Mouse (Mus musculus) thymus, postnatal 36 days (tissue): ENCODE results near the gene Gm20850.
"Not testable (repeated sequence)": the region's sequence is repeated elsewhere in the genome, so short reads cannot be mapped to it uniquely, and the experiment has no call there.

Source experiments
- DNase-seq, 2 experiments: peaks; one replicate each; pipeline ENCODE4 v3.0.0; 2022; ENCODE audit warnings: mixed read lengths in 2 of 2

The Gm20850 gene

GRCm38 (mm10) chrY:75715022-75715421 is at the start of gene Gm20850:
Gm20850 (plus strand) TSS chrY:75715322.
- not testable (repeated sequence) for DNase-seq
